Mouse (Mus musculus) thymus, adult 2 months (tissue): ENCODE data around the gene Ccdc154.

ENCODE experiments used
- CTCF ChIP-seq: fragments of 200-500 bp; IDR thresholded peaks from 2 replicates; pipeline ENCODE4 v1.5.1; 2012; ENCODE audit warnings: mild to moderate bottlenecking, control low read depth, low read length, moderate library complexity, borderline replicate concordance; ENCODE audit not compliant: control insufficient read depth, poor library complexity, insufficient read depth; ENCODE audit errors: extremely low read depth
- POLR2A ChIP-seq: fragments of 200-500 bp; IDR thresholded peaks from 2 replicates; pipeline ENCODE4 v1.6.1; 2012; ENCODE audit warnings: mild to moderate bottlenecking, low read length, control low read depth, moderate library complexity; ENCODE audit not compliant: control insufficient read depth, poor library complexity, insufficient read depth; ENCODE audit errors: extremely low read depth

GRCm38 (mm10) chr17:25138803-25139202 lies 23.5 kb upstream of the Ccdc154 start:
- TF ChIP-seq CTCF (no peak), POLR2A (no peak)
